Mouse (Mus musculus): ENCODE data around the gene Ttc41.

Gene Ttc41

GRCm38 (mm10) chr10:86784126-86784675, 78.6 kb downstream of the Ttc41 start:
- DNase-seq (ENCODE audit: low spot score) = no peak

- DNase-seq (ENCODE audit: low spot score) = no peak
Measured at GRCm38 (mm10) chr10:86785396-86785795, 79.8 kb downstream of the Ttc41 start.

- DNase-seq (ENCODE audit: low spot score) = no peak
Measured at GRCm38 (mm10) chr10:86786083-86786482, 80.5 kb downstream of the Ttc41 start.

GRCm38 (mm10) chr10:86788193-86788592, 82.6 kb downstream of the Ttc41 start:
- no peak for DNase-seq (ENCODE audit: low spot score)

GRCm38 (mm10) chr10:86789146-86789672, 83.6 kb downstream of the Ttc41 start:
- no peak for DNase-seq (ENCODE audit: low spot score)

GRCm38 (mm10) chr10:86791507-86792184, 86.0 kb downstream of the Ttc41 start:
- DNase-seq (ENCODE audit: low spot score) = no peak

- DNase-seq (ENCODE audit: low spot score) = peak; percentile 31
Measured at GRCm38 (mm10) chr10:86793509-86793951, 87.9 kb downstream of the Ttc41 start.

GRCm38 (mm10) chr10:86794196-86794595, 88.6 kb downstream of the Ttc41 start:
- DNase-seq (ENCODE audit: low spot score) = no peak

GRCm38 (mm10) chr10:86794794-86795535, 89.4 kb downstream of the Ttc41 start:
- DNase-seq (ENCODE audit: low spot score) = no peak

GRCm38 (mm10) chr10:86796073-86796741, 90.6 kb downstream of the Ttc41 start:
- DNase-seq (ENCODE audit: low spot score) = no peak

- DNase-seq (ENCODE audit: low spot score) = no peak
Measured at GRCm38 (mm10) chr10:86807362-86807761, 101.8 kb downstream of the Ttc41 start.

- DNase-seq (ENCODE audit: low spot score) = no peak
Measured at GRCm38 (mm10) chr10:86808013-86808758, 102.6 kb downstream of the Ttc41 start.

GRCm38 (mm10) chr10:86810000-86810399, 104.4 kb downstream of the Ttc41 start:
- DNase-seq (ENCODE audit: low spot score) = no peak

GRCm38 (mm10) chr10:86810612-86811011, 105.0 kb downstream of the Ttc41 start:
- DNase-seq (ENCODE audit: low spot score) = no peak

GRCm38 (mm10) chr10:86814292-86815131, 108.9 kb downstream of the Ttc41 start:
- peak; percentile 35 for DNase-seq (ENCODE audit: low spot score)

- DNase-seq (ENCODE audit: low spot score) = no peak
Measured at GRCm38 (mm10) chr10:86815133-86815532, 109.5 kb downstream of the Ttc41 start.

GRCm38 (mm10) chr10:86819649-86820165, 114.1 kb downstream of the Ttc41 start:
- peak; percentile 28 for DNase-seq (ENCODE audit: low spot score)

- no peak for DNase-seq (ENCODE audit: low spot score)
Measured at GRCm38 (mm10) chr10:86821014-86821413, 115.4 kb downstream of the Ttc41 start.

- no peak for DNase-seq (ENCODE audit: low spot score)
Measured at GRCm38 (mm10) chr10:86824093-86824492, 118.5 kb downstream of the Ttc41 start.

- DNase-seq (ENCODE audit: low spot score) = no peak
Measured at GRCm38 (mm10) chr10:86824871-86825270, 119.3 kb downstream of the Ttc41 start.
